Mouse (Mus musculus) G1E (cell line): ENCODE data around the gene Gsto2. TPM values are rescaled to one million over a fixed set of nuclear protein-coding genes. Genes with fewer than 3 reads are reported as not detected.
A peak's percentile ranks its signal among the peaks of the same experiment; 100 is the strongest.

Experiments used
- ATAC-seq: 2 replicates; pipeline ENCODE4 v1.8.0; 2016; ENCODE audit warnings: mild to moderate bottlenecking; ENCODE audit not compliant: insufficient number of reproducible peaks, poor library complexity, low FRiP score, severe bottlenecking; ENCODE audit errors: extremely low read depth
- DNase-seq: peaks from one replicate; pipeline ENCODE4 v3.0.0; 2012; ENCODE audit warnings: low spot score
- H3K27me3 ChIP-seq: 2 replicates; pipeline ENCODE4 v1.6.1; 2012; ENCODE audit warnings: mild to moderate bottlenecking, low read length, inconsistent platforms; ENCODE audit not compliant: insufficient read depth
- H3K36me3 ChIP-seq: replicated peaks from 2 replicates; pipeline ENCODE3; 2012; ENCODE audit warnings: mild to moderate bottlenecking, inconsistent platforms
- H3K4me1 ChIP-seq: 2 replicates; pipeline ENCODE4 v1.6.1; 2012; ENCODE audit warnings: low read depth, low read length, inconsistent platforms, mixed read lengths; ENCODE audit not compliant: insufficient read depth
- H3K4me3 ChIP-seq: 2 replicates; pipeline ENCODE4 v1.5.1; 2012; ENCODE audit warnings: low read depth, mild to moderate bottlenecking, inconsistent platforms, low read length, moderate library complexity, mixed read lengths
- H3K9me3 ChIP-seq: replicated peaks from 2 replicates; pipeline ENCODE4 v1.6.1; 2012; ENCODE audit warnings: inconsistent platforms
- CTCF ChIP-seq: IDR thresholded peaks from 2 replicates; pipeline ENCODE4 v1.5.1; 2012; ENCODE audit warnings: low read depth, low read length, inconsistent platforms, mixed read lengths
- GATA1 ChIP-seq: IDR thresholded peaks from 2 replicates; pipeline ENCODE4 v1.6.1; 2012; ENCODE audit warnings: borderline replicate concordance, low read length, inconsistent platforms, mixed read lengths
- GATA2 ChIP-seq: IDR thresholded peaks from 2 replicates; pipeline ENCODE4 v1.6.1; 2012; ENCODE audit warnings: low read depth, low read length, inconsistent platforms, borderline replicate concordance
- POLR2AphosphoS5 ChIP-seq: IDR thresholded peaks from 2 replicates; pipeline ENCODE4 v1.6.1; 2012; ENCODE audit warnings: low read depth, low read length, inconsistent platforms; ENCODE audit not compliant: insufficient replicate concordance
- TAL1 ChIP-seq: conservative IDR thresholded peaks from 2 replicates; pipeline ENCODE4 v1.6.1; 2012; ENCODE audit warnings: low read depth, low read length, inconsistent platforms, mixed read lengths
- polyA plus RNA-seq: library from polyadenylated mRNA; stranded (reverse); fragments of >175 nt; gene quantifications from 2 replicates; pipeline ENCODE4 v1.2.3, GENCODE M21; 2012
- total RNA-seq, 2 experiments: library from RNA; stranded (forward) in 1 of 2; stranded (reverse) in 1 of 2; fragments of 200-1000 nt in 1 of 2; fragments of >200 nt in 1 of 2; fragmentation: Nextera tagmentation in 1 of 2; gene quantifications; 2 replicates each; pipeline ENCODE4 v1.2.3; 2014 to 2017

Gsto2 gene
- total and polyA plus RNA-seq, 3 experiments, result 0.11 to 4.7 (median 0.76) TPM

DNA sequence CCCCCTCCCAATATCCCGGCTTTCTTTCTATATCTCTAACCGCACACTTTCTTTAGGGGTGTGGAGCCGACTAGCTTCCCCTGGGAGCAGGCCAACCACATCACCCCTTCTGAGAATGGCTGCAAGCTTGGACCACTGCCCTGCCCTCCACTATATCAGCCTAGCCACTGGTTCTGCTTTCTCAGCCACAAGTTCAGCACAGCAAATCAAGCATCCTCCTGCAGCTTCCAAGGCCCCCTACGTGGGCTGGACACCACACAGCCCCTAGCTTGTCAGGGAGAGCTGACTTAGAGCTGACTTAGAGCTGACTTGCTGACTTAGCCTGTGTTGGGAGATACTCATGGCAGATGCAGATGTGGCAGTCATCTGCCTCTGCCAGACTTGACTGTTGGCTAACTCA is 39.7 kb downstream of the Gsto2 start:
- peaks cover 64% of the 10 kb centered on the region for H3K36me3 ChIP-seq
- peaks cover 57% of the 10 kb centered on the region for H3K9me3 ChIP-seq
- ATAC-seq, result no peak
- TF ChIP-seq TAL1 (no peak), POLR2AphosphoS5 (no peak), GATA2 (no peak), GATA1 (no peak), CTCF (no peak)
- H3K4me3 ChIP-seq, result no peak overlapping the region
- no peak for DNase-seq
- peaks cover 20% of the 10 kb centered on the region for H3K4me1 ChIP-seq
- no peaks in the 10 kb centered on the region for H3K27me3 ChIP-seq

DNA sequence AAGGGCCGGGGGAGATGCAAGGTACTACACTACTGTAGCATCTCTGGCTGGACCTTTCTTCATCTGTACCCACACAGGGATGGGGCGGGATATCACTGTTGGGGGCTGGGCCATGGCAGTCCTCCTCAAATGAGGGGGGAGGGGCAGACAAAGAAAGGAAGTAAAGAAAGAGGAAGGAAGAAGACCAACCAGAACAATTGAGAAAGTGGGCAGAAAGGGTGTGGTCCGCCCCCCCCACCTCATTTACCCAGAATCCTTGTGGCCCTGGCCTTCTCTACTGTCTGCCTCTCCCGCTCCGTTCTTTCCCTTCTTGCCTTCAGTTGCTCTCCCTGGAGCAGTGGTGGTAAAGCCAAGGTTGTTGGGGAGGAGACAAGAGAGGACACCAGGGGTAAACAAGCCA is 40.3 kb downstream of the Gsto2 start:
- H3K4me1 ChIP-seq, result peaks cover 25% of the 10 kb centered on the region
- ATAC-seq (no peak), DNase-seq (no peak)
- no peaks in the 10 kb centered on the region for H3K27me3 ChIP-seq
- H3K36me3 ChIP-seq, result peaks cover 59% of the 10 kb centered on the region
- TF ChIP-seq CTCF (no peak), GATA2 (no peak)
- H3K4me3 ChIP-seq, result no peak overlapping the region
- peaks cover 58% of the 10 kb centered on the region for H3K9me3 ChIP-seq

GRCm38 (mm10) chr19:47907596-47907995 is 42.3 kb downstream of the Gsto2 start:
- ATAC-seq, result no peak
- Histone ChIP-seq H3K4me3 (no peak overlapping the region), H3K9me3 (peaks cover 56% of the 10 kb centered on the region), H3K36me3 (peaks cover 62% of the 10 kb centered on the region), H3K4me1 (peaks cover 36% of the 10 kb centered on the region), H3K27me3 (no peaks in the 10 kb centered on the region)
- DNase-seq, result no peak
- TF ChIP-seq TAL1 (no peak), GATA2 (no peak), CTCF (no peak), GATA1 (no peak), POLR2AphosphoS5 (no peak)

GRCm38 (mm10) chr19:47908961-47909371 is 43.6 kb downstream of the Gsto2 start:
- TF ChIP-seq TAL1 (no peak), CTCF (no peak), GATA2 (no peak), GATA1 (no peak), POLR2AphosphoS5 (no peak)
- Histone ChIP-seq H3K4me1 (peaks cover 36% of the 10 kb centered on the region), H3K4me3 (no peak overlapping the region), H3K36me3 (peaks cover 58% of the 10 kb centered on the region), H3K9me3 (peaks cover 51% of the 10 kb centered on the region), H3K27me3 (no peaks in the 10 kb centered on the region)
- DNase-seq (no peak), ATAC-seq (no peak)

GRCm38 (mm10) chr19:47909387-47910116 is 44.2 kb downstream of the Gsto2 start:
- TF ChIP-seq TAL1 (no peak), GATA2 (no peak), GATA1 (no peak), CTCF (no peak), POLR2AphosphoS5 (no peak)
- H3K4me1 ChIP-seq, result peaks cover 36% of the 10 kb centered on the region
- no peak overlapping the region; the same call in 1 of the 2 replicates for H3K4me3 ChIP-seq
- H3K9me3 ChIP-seq, result peaks cover 51% of the 10 kb centered on the region
- no peaks in the 10 kb centered on the region for H3K27me3 ChIP-seq
- no peak for DNase-seq
- H3K36me3 ChIP-seq, result peaks cover 61% of the 10 kb centered on the region
- ATAC-seq, result no peak

GRCm38 (mm10) chr19:47910117-47910618 is 44.8 kb downstream of the Gsto2 start:
- no peak overlapping the region for H3K4me3 ChIP-seq
- no peak for TF ChIP-seq CTCF
- TF ChIP-seq POLR2AphosphoS5, result no peak
- TF ChIP-seq GATA2, result no peak
- no peak for TF ChIP-seq TAL1
- no peak for TF ChIP-seq GATA1
- peaks cover 35% of the 10 kb centered on the region for H3K4me1 ChIP-seq
- H3K27me3 ChIP-seq, result no peaks in the 10 kb centered on the region
- ATAC-seq, result peak; percentile 6; the same call in 1 of the 2 replicates
- no peak for DNase-seq
- H3K9me3 ChIP-seq, result peaks cover 49% of the 10 kb centered on the region
- H3K36me3 ChIP-seq, result peaks cover 58% of the 10 kb centered on the region

DNA sequence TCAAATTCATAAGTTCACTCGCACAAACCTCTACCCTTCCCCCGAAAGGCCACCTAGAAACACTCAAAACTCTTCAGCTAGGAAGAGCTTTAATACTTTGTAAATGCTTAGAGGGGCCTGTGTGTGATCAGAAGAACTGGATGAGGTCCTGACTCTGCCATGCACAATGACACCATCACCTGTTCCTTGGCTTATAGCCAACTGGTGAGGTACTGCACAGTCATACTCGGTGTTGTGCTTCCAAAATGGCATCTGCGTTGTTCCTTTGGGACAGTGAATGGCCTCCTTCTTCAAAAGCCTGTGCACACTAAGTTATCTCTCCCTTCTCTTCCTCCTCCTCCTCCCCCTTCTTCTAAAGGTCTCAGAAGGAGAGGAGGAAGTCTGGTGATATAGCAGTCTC is 45.4 kb downstream of the Gsto2 start:
- Histone ChIP-seq H3K27me3 (no peaks in the 10 kb centered on the region), H3K36me3 (peaks cover 55% of the 10 kb centered on the region), H3K4me3 (no peak overlapping the region), H3K9me3 (peaks cover 43% of the 10 kb centered on the region), H3K4me1 (peaks cover 29% of the 10 kb centered on the region)
- TF ChIP-seq CTCF, result no peak
- no peak for TF ChIP-seq TAL1
- TF ChIP-seq GATA2, result no peak
- TF ChIP-seq GATA1, result no peak
- TF ChIP-seq POLR2AphosphoS5, result no peak
- DNase-seq (no peak), ATAC-seq (no peak)
